Comparison of ENCODE assay signal across 8 mouse cellular contexts in the genomic region with DNA sequence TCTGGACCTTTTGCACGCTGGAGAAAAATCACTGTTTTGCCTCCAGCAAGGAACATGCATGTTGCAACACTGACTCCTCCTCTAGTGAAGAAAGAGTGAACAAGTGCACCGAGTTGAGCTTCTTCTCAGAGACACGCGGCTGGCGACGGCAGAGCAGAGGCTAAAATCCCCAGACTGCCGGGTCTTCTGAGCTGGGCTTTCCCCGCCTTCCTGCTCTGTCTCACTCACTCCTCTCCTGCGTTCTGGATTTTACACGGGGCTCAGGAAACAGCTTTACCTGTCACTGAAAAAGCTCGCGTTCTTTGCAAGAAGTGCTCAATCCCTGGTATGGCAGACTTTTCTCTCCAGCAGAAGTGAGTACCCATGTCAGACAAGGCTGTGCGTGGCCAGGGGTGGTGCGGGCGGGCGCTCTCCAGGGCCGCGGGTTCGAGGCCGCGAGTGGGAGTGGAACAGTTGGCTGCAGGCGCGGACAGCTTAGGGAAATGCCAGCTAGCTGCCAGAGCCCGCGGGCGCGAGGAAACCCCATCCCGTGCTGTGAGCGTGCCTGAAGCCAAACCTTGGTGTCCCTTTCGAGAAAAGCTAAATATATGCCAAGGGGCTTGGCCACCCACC. TPM values are rescaled to one million over a fixed set of nuclear protein-coding genes. Genes with fewer than 3 reads are reported as not detected.
A peak's percentile ranks its signal among the peaks of the same experiment; 100 is the strongest.
DNase-seq lines count a peak whose midpoint lies in the region; ATAC-seq and TF ChIP-seq lines count a peak whose summit lies in the region.

No protein-coding gene starts in this region.

- 0 out of 2 replicates have a peak, but pooled peaks cover 2% of the 10 kb centered on the region for H3K27me3 ChIP-seq in thymus, adult 2 months (ENCODE audit: control insufficient read depth, insufficient read depth, low read length)
- H3K27me3 ChIP-seq in heart, embryonic 15.5 days, result peaks cover 4% of the 10 kb centered on the region; the same call in 1 of the 2 replicates

- H3K4me1 ChIP-seq in thymus, adult 2 months (replicated peaks; ENCODE audit: control insufficient read depth, insufficient read depth, low read length), result peaks cover 7% of the 10 kb centered on the region
- H3K4me1 ChIP-seq in cortical plate, adult 2 months (ENCODE audit: control insufficient read depth, insufficient read depth, low read length), result no peaks in the 10 kb centered on the region
- peaks cover 7% of the 10 kb centered on the region; the same call in 1 of the 2 replicates for H3K4me1 ChIP-seq in heart, embryonic 15.5 days (replicated peaks)

- H3K4me3 ChIP-seq in thymus, adult 2 months (ENCODE audit: control insufficient read depth, insufficient read depth, low read length), result peak overlapping the region; percentile 18
- peak overlapping the region; percentile 14; the same call in 1 of the 2 replicates for H3K4me3 ChIP-seq in cortical plate, adult 2 months (ENCODE audit: insufficient read depth, low read length)
- peak overlapping the region; percentile 51 for H3K4me3 ChIP-seq in heart, embryonic 15.5 days

- WGBS in thymus, adult 2 months, result 4% methylated on average over 30 of the region's 30 CpGs
- WGBS in heart, embryonic 15.5 days, result 2% methylated on average over 30 of the region's 30 CpGs

- peak overlapping the region; percentile 87 for H3K4me2 ChIP-seq in heart, embryonic 15.5 days

- no peak for TF ChIP-seq POLR2A in thymus, adult 2 months (IDR thresholded peaks at IDR 0.05; ENCODE audit: control insufficient read depth, extremely low read depth, insufficient read depth, low read length, poor library complexity)
- no peak for TF ChIP-seq POLR2A in cortical plate, adult 2 months (IDR thresholded peaks at IDR 0.05; ENCODE audit: extremely low read depth, insufficient read depth, low read length)

- no peak for ATAC-seq in heart, embryonic 15.5 days (replicated peaks; ENCODE audit: insufficient number of reproducible peaks, insufficient read depth, low FRiP score, low read depth)

- no peak overlapping the region for H3K27ac ChIP-seq in thymus, adult 2 months (ENCODE audit: control insufficient read depth, insufficient read depth, low read length)
- no peak overlapping the region for H3K27ac ChIP-seq in cortical plate, adult 2 months (ENCODE audit: insufficient read depth, low read length)
- H3K27ac ChIP-seq in heart, embryonic 15.5 days, result no peak overlapping the region

- H3K36me3 ChIP-seq in thymus, adult 2 months (ENCODE audit: control insufficient read depth, insufficient read depth, low read length), result no peaks in the 10 kb centered on the region
- H3K36me3 ChIP-seq in heart, embryonic 15.5 days, result no peaks in the 10 kb centered on the region

- peak overlapping the region; percentile 49 for H3K9ac ChIP-seq in heart, embryonic 15.5 days

- no peaks in the 10 kb centered on the region for H3K9me3 ChIP-seq in heart, embryonic 15.5 days (replicated peaks)

- peak; percentile 1 for DNase-seq in thymus, adult 2 months
- no peak for DNase-seq in thymus, adult 18-20 months
- peak; percentile 34 for DNase-seq in kidney, postnatal 10 days
- peak; percentile 4 for DNase-seq in lung, postnatal 10 days
- peak; percentile 32 to 33 for DNase-seq in right cerebral cortex, postnatal 10 days (ENCODE audit: low spot score in 2 of 2)
- no peak for DNase-seq in layer of hippocampus, adult 9-11 months

- TF ChIP-seq CTCF in thymus, adult 2 months (IDR thresholded peaks at IDR 0.05; ENCODE audit: borderline replicate concordance, control insufficient read depth, extremely low read depth, insufficient read depth, low read length, poor library complexity), result no peak
- no peak for TF ChIP-seq CTCF in cortical plate, adult 2 months (IDR thresholded peaks at IDR 0.05; ENCODE audit: extremely low read depth, insufficient read depth, low read length)

RNA-seq across cellular contexts. Expression of gene Prlr, which starts 0.6 kb away (rescaled TPM):
- 0.16 and 0.28 TPM in 2 replicates for polyA plus RNA-seq in thymus, adult 2 months (2012; rRNA removed)
- polyA plus RNA-seq in cortical plate, adult 2 months (2012; rRNA removed), result 0.23 and 0.54 TPM in 2 replicates
- 1.9 and 2.0 TPM in 2 replicates for polyA plus RNA-seq in heart, embryonic 15.5 days (2015; fragmentation: Nextera tagmentation; extraction: Ambion mirVana)

Comparison
In these comparisons a context has a peak if more than half of its experiments do, and no peak if none do; other contexts are left out.
1. DNase-seq: peak in thymus, adult 2 months (single experiment), kidney, postnatal 10 days (single experiment), lung, postnatal 10 days (single experiment) and right cerebral cortex, postnatal 10 days (2 of 2); none in thymus, adult 18-20 months (0 of 2) and layer of hippocampus, adult 9-11 months (single experiment).
2. Peak in every context shown above with its lines, with median percentiles within 50 percentile points of each other: H3K4me3 ChIP-seq.